Mouse (Mus musculus) gastrocnemius, postnatal 4 days (tissue): ENCODE measurements around the gene Olfr767. TPM values are rescaled to one million over a fixed set of nuclear protein-coding genes. Genes with fewer than 3 reads are reported as not detected.
A peak's percentile ranks its signal among the peaks of the same experiment; 100 is the strongest.
"Not testable (repeated sequence)": the region's sequence is repeated elsewhere in the genome, so short reads cannot be mapped to it uniquely, and the experiment has no call there.

Source experiments
- DNase-seq, 2 experiments: peaks; one replicate each; pipeline ENCODE4 v3.0.0; 2021 to 2022; ENCODE audit warnings: low spot score in 2 of 2, mixed read lengths in 2 of 2
- long read RNA-seq, 2 experiments: library from polyadenylated mRNA; stranded (forward); transcript quantifications; one replicate each; pipeline ENCODE4 v2.0.0; 2021
- total RNA-seq, 2 experiments: library from RNA; stranded (reverse); gene quantifications; 2 replicates each; pipeline ENCODE4 v1.2.3; 2021

The Olfr767 gene
- not detected for total RNA-seq
- long read RNA-seq, experiment 1 = 0 reads
- long read RNA-seq, experiment 2 = 0 reads

DNA sequence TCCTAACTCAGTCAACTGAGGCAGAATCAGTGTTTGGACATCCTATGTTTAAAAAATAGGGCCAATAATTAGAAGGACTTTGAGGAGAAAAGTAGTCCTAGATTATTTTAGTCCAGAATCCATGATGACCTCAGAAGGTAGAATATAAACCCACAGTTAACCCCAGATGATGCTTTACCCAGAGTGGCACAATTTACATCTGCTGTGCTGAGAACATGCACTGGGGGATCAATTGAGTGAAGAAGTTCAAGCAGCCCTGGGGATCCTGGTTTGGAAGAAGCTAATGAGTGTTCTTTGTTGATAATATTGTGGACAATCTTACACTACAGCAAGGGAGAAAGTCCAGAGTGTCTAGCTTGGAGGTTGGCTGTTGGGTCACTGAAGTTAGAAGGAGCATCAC is at the start of gene Olfr767:
TSS of gene Olfr767 (minus strand) at position 101 of the 400 bp plus-strand sequence.
- not testable (repeated sequence) for DNase-seq

DNA sequence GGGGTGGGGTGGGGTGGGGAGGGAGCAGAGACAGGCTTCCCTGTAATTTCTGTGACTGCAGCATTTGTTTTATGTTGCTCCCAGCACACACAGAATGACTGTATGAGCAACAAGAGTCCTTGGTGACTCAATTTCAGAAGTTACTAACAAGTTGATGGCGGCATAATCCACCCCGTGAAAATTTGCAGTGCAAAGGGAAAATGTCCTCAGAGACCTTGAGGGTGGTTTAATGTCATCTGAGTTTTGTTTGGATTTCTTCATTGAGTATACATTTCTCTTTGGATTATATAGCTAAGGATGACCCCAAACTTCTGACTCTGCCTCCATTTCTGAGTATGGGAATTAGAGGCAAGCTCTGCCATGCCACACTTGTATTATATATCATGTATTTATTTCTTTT is 35.1 kb upstream of the Olfr767 start, which contains the start of gene Olfr769:
TSS of gene Olfr769 (minus strand) at position 101 of the 400 bp plus-strand sequence.
- no peak for DNase-seq

DNA sequence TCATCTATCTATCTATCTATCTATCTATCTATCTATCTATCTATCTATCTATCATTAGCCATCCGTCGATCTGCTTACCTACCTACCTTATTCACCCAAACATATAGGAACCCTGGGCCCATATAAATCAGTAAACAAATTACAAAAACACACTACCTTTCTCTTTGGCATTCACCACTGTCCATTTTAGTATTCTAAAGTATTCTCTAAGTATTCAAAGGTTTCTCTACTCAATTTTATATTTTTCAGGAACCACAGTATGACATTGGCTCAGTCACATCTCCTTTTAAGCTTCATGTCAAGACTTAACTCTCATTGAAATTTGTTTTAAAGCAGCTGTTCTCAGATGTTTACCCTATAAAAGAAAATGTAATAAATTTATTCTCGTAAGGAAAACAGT is 32.4 kb upstream of the Olfr767 start:
- no peak for DNase-seq

DNA sequence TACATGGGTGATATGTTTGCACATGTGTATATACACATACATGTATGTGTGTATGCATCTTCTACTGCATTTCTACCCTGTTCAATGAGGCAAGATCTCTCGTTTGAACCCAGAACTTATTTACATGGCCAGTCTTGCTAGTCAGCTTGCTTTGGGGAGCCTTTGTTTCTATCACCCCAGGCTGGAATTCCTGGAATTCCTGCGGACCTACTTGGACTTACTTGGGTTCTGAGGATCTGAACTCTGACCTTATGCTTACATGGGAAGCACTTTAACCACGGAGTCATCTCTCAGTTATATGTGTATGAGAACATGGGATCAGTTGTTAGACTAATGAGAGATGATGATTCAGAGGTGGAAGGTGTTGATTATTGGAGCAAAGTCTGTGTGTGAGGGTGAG is 18.5 kb upstream of the Olfr767 start:
- DNase-seq = no peak

DNA sequence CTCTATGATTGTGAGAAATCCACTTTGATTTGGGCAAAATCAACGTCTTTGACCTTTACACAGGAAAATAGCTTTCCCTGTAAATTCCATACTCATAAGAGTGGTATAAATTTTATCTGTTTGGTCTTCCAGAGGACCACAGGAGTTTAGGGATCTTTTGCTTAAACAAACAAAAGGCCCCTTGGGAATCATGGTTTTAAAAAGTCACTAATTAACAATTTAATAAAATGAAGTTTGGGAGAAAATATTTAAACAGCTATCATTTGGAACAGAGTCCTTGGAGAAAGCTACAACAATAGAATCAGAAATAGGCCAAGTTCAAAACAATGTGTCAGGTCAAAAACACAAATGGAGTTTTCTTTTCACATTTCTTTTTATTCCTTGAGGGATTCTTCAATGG is 16.6 kb upstream of the Olfr767 start, which contains the start of gene Olfr768:
TSS of gene Olfr768 (minus strand) at position 101 of the 400 bp plus-strand sequence.
- DNase-seq = no peak

DNA sequence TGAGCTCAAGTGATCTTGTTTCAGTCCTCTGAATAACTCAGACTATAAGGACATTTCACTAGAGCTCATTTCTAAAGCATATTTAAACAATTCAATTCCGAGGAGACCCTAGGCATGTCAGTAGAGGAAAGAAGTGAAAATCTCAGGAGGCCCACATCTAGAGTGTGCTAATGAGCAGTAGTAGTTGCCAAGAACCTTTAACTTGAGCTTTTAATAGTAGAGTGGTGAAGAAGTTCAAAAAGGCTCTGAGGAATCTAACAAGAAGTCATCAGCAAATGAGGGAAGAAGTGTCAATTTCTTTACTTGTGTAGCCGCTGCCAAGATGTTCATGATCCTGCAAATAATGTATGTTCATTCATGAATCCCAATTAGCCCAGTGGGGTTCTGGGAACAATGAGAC is 13.8 kb downstream of the Olfr767 start, which contains the start of gene Olfr766-ps1:
TSS of gene Olfr766-ps1 (minus strand) at position 101 of the 400 bp plus-strand sequence.
- DNase-seq = no peak

GRCm38 (mm10) chr10:129049898-129050297 is 32.8 kb downstream of the Olfr767 start, which contains the start of gene Olfr765:
Gene Olfr765 (minus strand): TSS chr10:129049998.
- not testable (repeated sequence) for DNase-seq

- no peak for DNase-seq
Observed at GRCm38 (mm10) chr10:129039796-129040195, 42.9 kb downstream of the Olfr767 start, which contains the start of gene Olfr764-ps1. Gene Olfr764-ps1 (minus strand): TSS chr10:129039896.

DNA sequence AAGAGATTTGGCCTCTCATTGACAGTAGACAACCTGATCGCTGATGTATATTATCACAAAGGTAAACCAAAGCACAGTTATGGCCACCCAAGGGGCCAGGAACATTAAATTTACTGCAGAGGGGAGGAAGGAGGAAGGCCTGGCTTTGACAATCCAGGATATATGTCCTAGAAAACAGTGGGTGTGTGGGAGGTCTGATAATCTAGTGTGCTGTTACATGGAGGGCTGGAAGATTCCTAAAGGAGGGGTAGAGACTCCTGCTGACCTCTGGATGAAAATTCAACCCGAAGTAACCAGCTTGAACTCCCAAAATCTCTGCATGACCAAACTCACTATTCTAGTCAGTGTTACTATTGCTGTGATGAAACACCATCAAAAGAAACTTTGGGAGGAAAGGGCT is 54.4 kb downstream of the Olfr767 start:
- DNase-seq = no peak

GRCm38 (mm10) chr10:129026018-129026662 is 56.6 kb downstream of the Olfr767 start:
- peak in 1 of 2 experiments; percentile 14 for DNase-seq

Other genes starting within 250 kb of the Olfr767 start
- 1 to 10 TPM; 7.5 to 8.3 TPM for gene Gdf11, start 191.2 kb downstream of the Olfr767 start, total RNA-seq
- gene Cd63, start 181.9 kb downstream of the Olfr767 start, total RNA-seq = 100 to 1,000 TPM; 311 to 352 TPM
- gene Rdh5, start 160.0 kb downstream of the Olfr767 start, total RNA-seq = 10 to 100 TPM; 11.7 to 12.1 TPM
- gene Bloc1s1, start 158.9 kb downstream of the Olfr767 start, total RNA-seq = 100 to 1,000 TPM; 218 to 231 TPM
- gene Itga7, start 149.1 kb downstream of the Olfr767 start, total RNA-seq = 100 to 1,000 TPM; 148 to 157 TPM
- gene Mettl7b, start 121.9 kb downstream of the Olfr767 start, total RNA-seq = under 1 TPM in 1 of 2 experiments, not detected in 1; 0.73 TPM
- gene Olfr9, start 93.5 kb downstream of the Olfr767 start, total RNA-seq = not detected
- not detected for gene Olfr763, start 72.1 kb downstream of the Olfr767 start, total RNA-seq
- gene Olfr764-ps1, start 43.0 kb downstream of the Olfr767 start, total RNA-seq = not detected
- gene Olfr765, start 32.9 kb downstream of the Olfr767 start, total RNA-seq = not detected
- not detected for gene Olfr766-ps1, start 13.9 kb downstream of the Olfr767 start, total RNA-seq
- gene Olfr768, start 16.5 kb upstream of the Olfr767 start, total RNA-seq = not detected
- not detected for gene Olfr769, start 35.0 kb upstream of the Olfr767 start, total RNA-seq
- not detected for gene Olfr770, start 56.1 kb upstream of the Olfr767 start, total RNA-seq
- gene Olfr771, start 81.8 kb upstream of the Olfr767 start, total RNA-seq = not detected
- gene Olfr772, start 95.0 kb upstream of the Olfr767 start, total RNA-seq = not detected
- not detected for gene Olfr773, start 104.5 kb upstream of the Olfr767 start, total RNA-seq
- gene Olfr774, start 153.3 kb upstream of the Olfr767 start, total RNA-seq = not detected
- gene Olfr775, start 165.5 kb upstream of the Olfr767 start, total RNA-seq = not detected
- gene Olfr776, start 176.2 kb upstream of the Olfr767 start, total RNA-seq = not detected
- not detected for gene Olfr777, start 188.6 kb upstream of the Olfr767 start, total RNA-seq
- gene Olfr780, start 235.2 kb upstream of the Olfr767 start, total RNA-seq = not detected
- gene Olfr781, start 245.9 kb upstream of the Olfr767 start, total RNA-seq = not detected